Mouse (Mus musculus) intestine, postnatal 0 days (tissue): ENCODE results near the gene Ttc7. TPM values are rescaled to one million over a fixed set of nuclear protein-coding genes. Genes with fewer than 3 reads are reported as not detected.

Experiments
- ATAC-seq: fragments of 200-750 bp; cut with Nextera tagmentation; 2 replicates; pipeline ENCODE4 v1.8.0; 2017; ENCODE audit warnings: mild to moderate bottlenecking, moderate TSS enrichment, moderate library complexity
- H3K27ac ChIP-seq: fragments of 300-500 bp; sonication (generic); 2 replicates; pipeline ENCODE4 v1.5.1; 2014; ENCODE audit warnings: mild to moderate bottlenecking, low read depth, low read length, moderate library complexity
- H3K27me3 ChIP-seq: fragments of 300-500 bp; sonication (generic); replicated peaks from 2 replicates; pipeline ENCODE4 v1.6.1; 2014; ENCODE audit warnings: low read length, mixed read lengths; ENCODE audit not compliant: control insufficient read depth, insufficient read depth
- H3K36me3 ChIP-seq: fragments of 300-500 bp; sonication (generic); 2 replicates; pipeline ENCODE4 v1.6.1; 2014; ENCODE audit warnings: mild to moderate bottlenecking, moderate library complexity; ENCODE audit not compliant: control insufficient read depth, insufficient read depth
- H3K4me1 ChIP-seq: fragments of 300-500 bp; sonication (generic); replicated peaks from 2 replicates; pipeline ENCODE4 v1.6.1; 2014; ENCODE audit warnings: antibody characterized with exemption, low read length, mixed read lengths; ENCODE audit not compliant: control insufficient read depth, insufficient read depth
- H3K4me2 ChIP-seq: fragments of 300-500 bp; sonication (generic); replicated peaks from 2 replicates; pipeline ENCODE4 v1.6.1; 2014; ENCODE audit warnings: low read depth, mild to moderate bottlenecking, moderate library complexity
- H3K4me3 ChIP-seq: fragments of 300-500 bp; sonication (generic); 2 replicates; pipeline ENCODE4 v1.5.1; 2014; ENCODE audit warnings: low read depth, low read length
- H3K9ac ChIP-seq: fragments of 300-500 bp; sonication (generic); 2 replicates; pipeline ENCODE4 v1.6.1; 2014; ENCODE audit warnings: mild to moderate bottlenecking, low read depth, low read length
- H3K9me3 ChIP-seq: fragments of 300-500 bp; sonication (generic); 2 replicates; pipeline ENCODE4 v1.6.1; 2016; ENCODE audit warnings: mixed run types; ENCODE audit not compliant: control insufficient read depth
- CTCF ChIP-seq: sonication (generic); IDR thresholded peaks from 2 replicates; pipeline ENCODE4 v1.5.1; 2016; ENCODE audit warnings: low read depth, mild to moderate bottlenecking, control low read depth, antibody characterized with exemption, moderate library complexity
- WGBS: fragments of 180-500 bp; shearing (Covaris S2); extraction: QIAGEN DNeasy Blood & Tissue Kit; methylation state at CpG from one replicate; pipeline ENCODE4 v1.1.7; 2014; 5-methylcytosine and 5-hydroxymethylcytosine counted together
- polyA plus RNA-seq: library from polyadenylated mRNA; unstranded; fragments of >200 nt; fragmentation: Nextera tagmentation; extraction: Ambion mirVana; gene quantifications from 2 replicates; pipeline ENCODE4 v1.2.1, GENCODE M21; 2015

Gene Ttc7
- polyA plus RNA-seq, 1 experiment from 2014 or later = 61.7 TPM

DNA sequence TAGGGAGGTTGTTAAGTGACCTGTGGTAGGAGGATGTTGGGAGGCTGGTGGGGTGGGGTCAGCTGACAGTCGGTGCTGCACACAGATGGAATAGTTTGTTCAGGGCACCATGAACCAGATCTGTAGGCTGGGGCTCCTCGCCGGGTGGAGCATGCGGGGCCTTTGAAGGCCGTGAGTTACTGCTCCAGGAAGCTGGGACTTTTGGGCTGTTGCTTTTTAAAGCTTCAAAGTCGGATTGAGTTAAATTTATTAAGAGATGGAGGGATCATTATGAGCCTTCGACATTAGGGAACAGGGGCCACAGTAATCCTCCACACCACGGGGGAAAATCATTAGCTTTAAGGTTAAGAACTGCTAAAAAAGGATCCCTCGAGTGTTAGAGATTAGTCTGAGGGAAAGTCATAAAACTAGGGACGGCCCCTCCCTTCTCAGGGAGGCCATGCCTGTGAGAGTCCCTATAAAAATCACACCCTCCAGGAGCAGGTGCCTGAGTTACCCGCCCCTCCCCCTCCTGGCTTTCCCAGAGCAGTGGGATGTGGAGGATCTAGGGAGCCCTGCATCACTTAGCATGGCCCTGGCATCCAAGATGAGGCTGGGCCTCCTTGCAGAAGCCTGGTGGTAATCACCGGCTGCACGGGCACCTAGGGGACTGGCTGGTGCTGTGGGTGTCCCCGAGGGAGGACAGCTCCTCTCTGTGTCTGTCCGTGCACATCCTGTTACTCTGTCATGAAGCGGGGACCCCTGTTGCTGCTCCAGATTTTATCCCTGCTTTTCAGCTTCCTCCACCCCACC is 69.6 kb downstream of the Ttc7 start:
- peak; percentile 85 for ATAC-seq
- H3K4me2 ChIP-seq = peak overlapping the region; percentile 18; the same call in 1 of the 2 replicates
- H3K36me3 ChIP-seq = peaks cover 16% of the 10 kb centered on the region
- H3K4me1 ChIP-seq = peaks cover 21% of the 10 kb centered on the region; the same call in 1 of the 2 replicates
- no peak overlapping the region for H3K9ac ChIP-seq
- H3K9me3 ChIP-seq = no peaks in the 10 kb centered on the region
- H3K27me3 ChIP-seq = no peaks in the 10 kb centered on the region
- no peak for TF ChIP-seq CTCF
- WGBS = 20% methylated on average over 16 of the region's 16 CpGs
- no peak overlapping the region for H3K4me3 ChIP-seq
- H3K27ac ChIP-seq = peak overlapping the region; percentile 75

GRCm38 (mm10) chr17:87352898-87353225 is 70.2 kb downstream of the Ttc7 start:
- Histone ChIP-seq H3K27ac (peak overlapping the region; percentile 75; the same call in 1 of the 2 replicates), H3K4me1 (peaks cover 21% of the 10 kb centered on the region; the same call in 1 of the 2 replicates), H3K9me3 (no peaks in the 10 kb centered on the region), H3K9ac (no peak overlapping the region), H3K36me3 (peaks cover 16% of the 10 kb centered on the region; the same call in 1 of the 2 replicates), H3K4me2 (peak overlapping the region; percentile 18; the same call in 1 of the 2 replicates), H3K27me3 (no peaks in the 10 kb centered on the region), H3K4me3 (no peak overlapping the region)
- 27% methylated on average over 1 of the region's 1 CpGs for WGBS
- TF ChIP-seq CTCF = no peak
- ATAC-seq = peak; percentile 61

- Histone ChIP-seq H3K27ac (no peak overlapping the region), H3K9me3 (no peaks in the 10 kb centered on the region), H3K9ac (no peak overlapping the region), H3K4me1 (peaks cover 21% of the 10 kb centered on the region; the same call in 1 of the 2 replicates), H3K36me3 (peaks cover 13% of the 10 kb centered on the region; the same call in 1 of the 2 replicates), H3K4me3 (no peak overlapping the region), H3K4me2 (no peak overlapping the region), H3K27me3 (no peaks in the 10 kb centered on the region)
- no peak for TF ChIP-seq CTCF
- WGBS = 87% methylated on average over 8 of the region's 8 CpGs
- no peak for ATAC-seq
These were observed 71.1 kb downstream of the Ttc7 start for GRCm38 (mm10) chr17:87353745-87354320.

DNA sequence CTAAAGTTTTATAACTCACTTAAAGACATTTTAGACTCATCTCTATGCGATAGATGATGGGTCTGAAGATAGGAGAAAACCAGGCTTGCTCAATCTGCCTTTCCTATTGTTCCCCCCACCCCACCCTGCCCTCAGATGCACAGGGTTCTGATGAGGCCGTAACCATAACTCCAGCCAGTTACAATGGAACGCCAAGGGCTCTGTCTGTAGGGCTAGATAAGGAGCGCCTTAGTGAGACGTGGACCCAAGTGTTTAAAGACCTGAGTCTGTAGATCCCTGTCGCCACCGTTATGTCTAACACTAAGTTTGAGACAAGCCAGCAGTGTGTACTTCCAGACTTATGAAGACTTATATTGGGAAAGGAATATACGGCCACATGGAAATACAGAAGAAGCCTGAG is 72.8 kb downstream of the Ttc7 start:
- ATAC-seq = no peak
- WGBS = 69% methylated on average over 8 of the region's 8 CpGs
- H3K4me2 ChIP-seq = no peak overlapping the region

DNA sequence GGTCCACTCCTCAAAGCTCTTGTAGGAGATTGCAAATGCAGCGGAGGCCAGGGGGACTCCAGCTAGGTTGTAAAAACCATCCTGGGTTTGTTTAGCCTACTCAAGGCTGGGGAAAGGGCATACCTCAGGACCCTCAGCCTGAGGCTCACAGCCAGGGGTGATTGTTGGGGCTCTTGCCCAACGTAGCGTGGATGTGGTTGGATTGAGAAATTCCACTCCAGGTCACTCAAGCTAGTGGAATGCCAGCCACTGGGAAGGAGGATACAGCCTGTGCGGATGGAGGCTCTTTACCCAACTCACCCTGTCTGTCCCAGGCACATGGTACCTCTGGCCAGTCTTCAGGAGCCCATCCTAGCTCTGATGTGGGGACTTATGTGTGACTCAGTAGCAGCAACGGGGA is 73.6 kb downstream of the Ttc7 start:
- Histone ChIP-seq H3K4me1 (0 out of 2 replicates have a peak, but pooled peaks cover 14% of the 10 kb centered on the region), H3K27me3 (no peaks in the 10 kb centered on the region), H3K9ac (no peak overlapping the region), H3K27ac (no peak overlapping the region), H3K4me3 (no peak overlapping the region), H3K9me3 (no peaks in the 10 kb centered on the region), H3K4me2 (no peak overlapping the region), H3K36me3 (peaks cover 29% of the 10 kb centered on the region; the same call in 1 of the 2 replicates)
- no peak for TF ChIP-seq CTCF
- 85% methylated on average over 5 of the region's 5 CpGs for WGBS
- no peak for ATAC-seq

More for the DNA sequence above, 72.8 kb downstream of the Ttc7 start:
- H3K27ac ChIP-seq = no peak overlapping the region
- no peak overlapping the region for H3K9ac ChIP-seq
- no peaks in the 10 kb centered on the region for H3K9me3 ChIP-seq
- peaks cover 23% of the 10 kb centered on the region; the same call in 1 of the 2 replicates for H3K36me3 ChIP-seq
- H3K27me3 ChIP-seq = no peaks in the 10 kb centered on the region
- H3K4me3 ChIP-seq = no peak overlapping the region
- H3K4me1 ChIP-seq = peaks cover 18% of the 10 kb centered on the region; the same call in 1 of the 2 replicates
- no peak for TF ChIP-seq CTCF

- peaks cover 40% of the 10 kb centered on the region for H3K36me3 ChIP-seq
- ATAC-seq = peak; percentile 71
- no peak for TF ChIP-seq CTCF
- H3K4me3 ChIP-seq = no peak overlapping the region
- no peaks in the 10 kb centered on the region for H3K27me3 ChIP-seq
- peak overlapping the region; percentile 23; the same call in 1 of the 2 replicates for H3K27ac ChIP-seq
- H3K4me2 ChIP-seq = no peak overlapping the region
- 53% methylated on average over 9 of the region's 9 CpGs for WGBS
- 0 out of 2 replicates have a peak, but pooled peaks cover 6% of the 10 kb centered on the region for H3K4me1 ChIP-seq
- no peak overlapping the region for H3K9ac ChIP-seq
- H3K9me3 ChIP-seq = no peaks in the 10 kb centered on the region
These were observed 74.8 kb downstream of the Ttc7 start for GRCm38 (mm10) chr17:87357506-87357905.
